In the genomic region with DNA sequence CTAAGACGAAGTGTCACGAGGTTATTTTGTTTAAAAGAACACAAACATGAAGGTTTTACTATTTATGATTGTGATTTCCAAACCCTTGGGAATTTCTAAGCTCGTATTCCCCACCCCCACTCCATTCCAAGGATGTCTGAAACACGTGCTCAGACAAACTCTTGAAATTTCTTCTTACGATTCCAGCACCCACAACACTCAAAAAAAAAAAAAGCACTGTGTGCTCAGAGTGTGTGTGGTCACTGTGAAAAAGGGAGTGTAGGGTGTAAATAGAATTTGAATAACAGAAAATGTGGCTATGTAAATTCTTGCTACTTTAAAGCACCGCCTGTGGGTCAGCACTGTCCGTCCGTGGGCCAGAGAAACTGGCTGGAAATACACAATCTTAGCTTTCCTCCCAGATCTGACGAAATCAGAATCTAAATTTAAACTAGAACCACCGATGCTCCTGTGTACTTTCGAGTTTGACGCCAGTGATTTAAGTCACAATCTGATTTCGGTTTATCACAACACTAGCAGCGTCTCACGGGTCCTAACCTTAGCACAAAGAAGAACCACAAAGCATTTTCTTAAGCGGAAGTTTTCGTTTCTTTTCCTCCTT, we compare ENCODE assay signal across 8 mouse cellular contexts. TPM values are rescaled to one million over a fixed set of nuclear protein-coding genes. Genes with fewer than 3 reads are reported as not detected.
DNase-seq lines count a peak whose midpoint lies in the region; ATAC-seq and TF ChIP-seq lines count a peak whose summit lies in the region.

No protein-coding gene starts in this region.

- H3K27me3 ChIP-seq in liver, embryonic 15.5 days: no peaks in the 10 kb centered on the region

- TF ChIP-seq POLR2A in olfactory bulb, adult 2 months (IDR thresholded peaks at IDR 0.05; ENCODE audit: insufficient read depth, low read depth, low read length): no peak

- peak overlapping the region; percentile 64 for H3K4me3 ChIP-seq in liver, embryonic 15.5 days (replicated peaks)
- H3K4me3 ChIP-seq in olfactory bulb, adult 2 months (ENCODE audit: insufficient read depth, low read depth, low read length): peak overlapping the region; percentile 99

- TF ChIP-seq CTCF in olfactory bulb, adult 2 months (IDR thresholded peaks at IDR 0.05; ENCODE audit: insufficient read depth, low read depth, low read length): no peak

- peak; percentile 10 for DNase-seq in kidney, adult 9 months
- DNase-seq in kidney, adult 11 months: no peak
- DNase-seq in ovary, postnatal 14 days (ENCODE audit: low spot score): no peak
- DNase-seq in testis, postnatal 14 days (ENCODE audit: low spot score): no peak

- 14% methylated on average over 17 of the region's 17 CpGs for WGBS in liver, embryonic 15.5 days (ENCODE audit: insufficient replicate concordance)
- WGBS in olfactory bulb, adult 2 months: 13% methylated on average over 17 of the region's 17 CpGs

- H3K27ac ChIP-seq in liver, embryonic 15.5 days (replicated peaks): peak overlapping the region; percentile 71
- H3K27ac ChIP-seq in olfactory bulb, adult 2 months (ENCODE audit: insufficient read depth, low read depth, low read length): peak overlapping the region; percentile 98; the same call in 1 of the 2 replicates

- peak overlapping the region; percentile 58; the same call in 1 of the 2 replicates for H3K9ac ChIP-seq in liver, embryonic 15.5 days

- H3K4me2 ChIP-seq in liver, embryonic 15.5 days: peak overlapping the region; percentile 67

- H3K4me1 ChIP-seq in liver, embryonic 15.5 days (replicated peaks): peaks cover 8% of the 10 kb centered on the region; the same call in 1 of the 2 replicates
- H3K4me1 ChIP-seq in olfactory bulb, adult 2 months (ENCODE audit: control insufficient read depth, insufficient read depth, low read length): no peaks in the 10 kb centered on the region

- no peaks in the 10 kb centered on the region for H3K9me3 ChIP-seq in liver, embryonic 15.5 days (replicated peaks)

- peak; percentile 26 for ATAC-seq in activated CD4-positive, CD25-positive, alpha-beta regulatory T cell, adult 4 months
- ATAC-seq in granulocyte monocyte progenitor cell, adult 5-6 weeks (replicated peaks; ENCODE audit: poor library complexity, severe bottlenecking): peak; percentile 18; the same call in 1 of the 2 replicates
- ATAC-seq in liver, embryonic 15.5 days (ENCODE audit: insufficient read depth): no peak

- no peaks in the 10 kb centered on the region for H3K36me3 ChIP-seq in liver, embryonic 15.5 days (replicated peaks)

RNA-seq across cellular contexts. Expression of a gene that starts 0.8 kb away (rescaled TPM):
- polyA plus RNA-seq in activated CD4-positive, CD25-positive, alpha-beta regulatory T cell, adult 4 months (2017; shearing (Covaris generic)): 10 to 100 TPM; 14.5 to 15.1 TPM
- total RNA-seq in granulocyte monocyte progenitor cell, adult 5-6 weeks (2014; fragmentation: Nextera tagmentation): 24.0 and 28.6 TPM in 2 replicates
- 16.3 and 16.9 TPM in 2 replicates for total RNA-seq in granulocyte monocyte progenitor cell, adult 5-6 weeks (2017)
- polyA plus RNA-seq in liver, embryonic 15.5 days (2015; fragmentation: Nextera tagmentation; extraction: Ambion mirVana): 4.7 and 5.4 TPM in 2 replicates
- polyA plus RNA-seq in olfactory bulb, adult 2 months (2012; ENCODE audit: insufficient read depth, insufficient read length, low replicate concordance, missing spikeins): not detected in 2 replicates

RNA-seq across cellular contexts. Expression of a gene that starts 28.9 kb away (rescaled TPM):
- polyA plus RNA-seq in activated CD4-positive, CD25-positive, alpha-beta regulatory T cell, adult 4 months (2017; shearing (Covaris generic)): 1 to 10 TPM; 4.3 to 4.7 TPM
- 3.8 and 6.2 TPM in 2 replicates for total RNA-seq in granulocyte monocyte progenitor cell, adult 5-6 weeks (2014; fragmentation: Nextera tagmentation)
- 1.5 and 4.5 TPM in 2 replicates for total RNA-seq in granulocyte monocyte progenitor cell, adult 5-6 weeks (2017)
- 0.46 and 0.66 TPM in 2 replicates for polyA plus RNA-seq in liver, embryonic 15.5 days (2015; fragmentation: Nextera tagmentation; extraction: Ambion mirVana)
- polyA plus RNA-seq in olfactory bulb, adult 2 months (2012; ENCODE audit: insufficient read depth, insufficient read length, low replicate concordance, missing spikeins): not detected in 2 replicates
